Mouse (Mus musculus) hindbrain, postnatal 0 days (tissue): ENCODE results near the gene Tram2. TPM values are rescaled to one million over a fixed set of nuclear protein-coding genes. Genes with fewer than 3 reads are reported as not detected.
A peak's percentile ranks its signal among the peaks of the same experiment; 100 is the strongest.

Source experiments
- ATAC-seq: fragments of 200-750 bp; cut with Nextera tagmentation; 2 replicates; pipeline ENCODE4 v1.8.0; 2017; ENCODE audit warnings: mild to moderate bottlenecking, moderate TSS enrichment, moderate library complexity
- DNase-seq: peaks from one replicate; pipeline ENCODE4 v3.0.0-alpha.2; 2015; ENCODE audit warnings: low spot score
- H3K27ac ChIP-seq: fragments of 300-500 bp; sonication (generic); 2 replicates; pipeline ENCODE4 v1.5.1; 2014; ENCODE audit warnings: mild to moderate bottlenecking
- H3K27me3 ChIP-seq: fragments of 300-500 bp; sonication (generic); 2 replicates; pipeline ENCODE4 v1.6.1; 2014; ENCODE audit warnings: low read length, mixed read lengths; ENCODE audit not compliant: insufficient read depth
- H3K36me3 ChIP-seq: fragments of 300-500 bp; sonication (generic); 2 replicates; pipeline ENCODE4 v1.6.1; 2014; ENCODE audit warnings: low read length, mixed read lengths; ENCODE audit not compliant: insufficient read depth
- H3K4me1 ChIP-seq: fragments of 300-500 bp; sonication (generic); 2 replicates; pipeline ENCODE4 v1.6.1; 2014; ENCODE audit warnings: antibody characterized with exemption, low read length, mixed read lengths; ENCODE audit not compliant: insufficient read depth
- H3K4me2 ChIP-seq: fragments of 300-500 bp; sonication (generic); 2 replicates; pipeline ENCODE4 v1.6.1; 2014; ENCODE audit warnings: low read depth, mild to moderate bottlenecking, low read length, moderate library complexity, mixed read lengths
- H3K4me3 ChIP-seq: fragments of 300-500 bp; sonication (generic); 2 replicates; pipeline ENCODE4 v1.5.1; 2014; ENCODE audit warnings: low read length
- H3K9ac ChIP-seq: fragments of 300-500 bp; sonication (generic); replicated peaks from 2 replicates; pipeline ENCODE4 v1.6.1; 2014; ENCODE audit warnings: mild to moderate bottlenecking, low read length, moderate library complexity, mixed read lengths
- H3K9me3 ChIP-seq: fragments of 300-500 bp; sonication (generic); 2 replicates; pipeline ENCODE4 v1.6.1; 2016; ENCODE audit warnings: low read length, mixed read lengths
- CTCF ChIP-seq: IDR thresholded peaks from 2 replicates; pipeline ENCODE4 v1.5.1; 2016; ENCODE audit warnings: antibody characterized with exemption, control low read depth, low read depth
- WGBS: fragments of 180-500 bp; shearing (Covaris S2); extraction: QIAGEN DNeasy Blood & Tissue Kit; methylation state at CpG from one replicate; pipeline ENCODE4 v1.1.7; 2014; 5-methylcytosine and 5-hydroxymethylcytosine counted together
- polyA plus RNA-seq: library from polyadenylated mRNA; unstranded; fragments of >200 nt; fragmentation: Nextera tagmentation; extraction: Ambion mirVana; gene quantifications from 2 replicates; pipeline ENCODE4 v1.2.1, GENCODE M21; 2015
- total RNA-seq: library from RNA; depleted of rRNA; stranded (reverse); fragments of >200 nt; gene quantifications from 2 replicates; pipeline ENCODE4 v1.2.3, GENCODE M21; 2014

The Tram2 gene
- total and polyA plus RNA-seq, 2 experiments from 2014 or later: 1.5 to 1.7 TPM

GRCm38 (mm10) chr1:21048402-21048801, 30.6 kb downstream of the Tram2 start:
- Histone ChIP-seq H3K4me2 (no peak overlapping the region), H3K9me3 (no peaks in the 10 kb centered on the region), H3K9ac (no peak overlapping the region), H3K4me3 (no peak overlapping the region), H3K4me1 (no peaks in the 10 kb centered on the region), H3K27me3 (no peaks in the 10 kb centered on the region), H3K36me3 (no peaks in the 10 kb centered on the region), H3K27ac (no peak overlapping the region)
- TF ChIP-seq CTCF: no peak
- ATAC-seq (no peak), DNase-seq (no peak)
- WGBS: 75% methylated on average over 8 of the region's 8 CpGs

GRCm38 (mm10) chr1:21042461-21042860, 36.6 kb downstream of the Tram2 start:
- WGBS: 87% methylated on average over 7 of the region's 7 CpGs
- Histone ChIP-seq H3K4me1 (no peaks in the 10 kb centered on the region), H3K9me3 (no peaks in the 10 kb centered on the region), H3K27me3 (no peaks in the 10 kb centered on the region), H3K4me3 (no peak overlapping the region), H3K9ac (no peak overlapping the region), H3K36me3 (no peaks in the 10 kb centered on the region), H3K27ac (no peak overlapping the region), H3K4me2 (no peak overlapping the region)
- no peak for TF ChIP-seq CTCF
- ATAC-seq (no peak), DNase-seq (no peak)

- H3K9ac ChIP-seq: no peak overlapping the region
- no peaks in the 10 kb centered on the region for H3K9me3 ChIP-seq
- no peaks in the 10 kb centered on the region for H3K4me1 ChIP-seq
- H3K36me3 ChIP-seq: no peaks in the 10 kb centered on the region
- H3K4me2 ChIP-seq: no peak overlapping the region
- no peak for TF ChIP-seq CTCF
- ATAC-seq (no peak), DNase-seq (no peak)
- 85% methylated on average over 7 of the region's 7 CpGs for WGBS
- no peaks in the 10 kb centered on the region for H3K27me3 ChIP-seq
- no peak overlapping the region for H3K4me3 ChIP-seq
- no peak overlapping the region for H3K27ac ChIP-seq
Observed at GRCm38 (mm10) chr1:21040610-21041326, 38.3 kb downstream of the Tram2 start.

GRCm38 (mm10) chr1:21040173-21040572, 38.9 kb downstream of the Tram2 start:
- Histone ChIP-seq H3K27ac (no peak overlapping the region), H3K4me2 (no peak overlapping the region), H3K4me1 (no peaks in the 10 kb centered on the region), H3K36me3 (no peaks in the 10 kb centered on the region), H3K9me3 (no peaks in the 10 kb centered on the region), H3K9ac (no peak overlapping the region), H3K27me3 (no peaks in the 10 kb centered on the region), H3K4me3 (no peak overlapping the region)
- DNase-seq: no peak
- ATAC-seq: no peak
- TF ChIP-seq CTCF: no peak
- 90% methylated on average over 7 of the region's 7 CpGs for WGBS

GRCm38 (mm10) chr1:21039564-21039963, 39.5 kb downstream of the Tram2 start:
- no peak overlapping the region for H3K4me3 ChIP-seq

GRCm38 (mm10) chr1:21037881-21038601, 41.0 kb downstream of the Tram2 start:
- 85% methylated on average over 6 of the region's 6 CpGs for WGBS
- Histone ChIP-seq H3K36me3 (no peaks in the 10 kb centered on the region), H3K27ac (no peak overlapping the region), H3K9ac (no peak overlapping the region), H3K4me3 (no peak overlapping the region), H3K4me1 (no peaks in the 10 kb centered on the region), H3K9me3 (no peaks in the 10 kb centered on the region), H3K27me3 (no peaks in the 10 kb centered on the region), H3K4me2 (no peak overlapping the region)
- ATAC-seq (no peak), DNase-seq (no peak)
- TF ChIP-seq CTCF: no peak

More at GRCm38 (mm10) chr1:21039564-21039963, 39.5 kb downstream of the Tram2 start:
- TF ChIP-seq CTCF: no peak
- Histone ChIP-seq H3K27ac (no peak overlapping the region), H3K36me3 (no peaks in the 10 kb centered on the region), H3K27me3 (no peaks in the 10 kb centered on the region), H3K9ac (no peak overlapping the region), H3K4me1 (no peaks in the 10 kb centered on the region), H3K4me2 (no peak overlapping the region), H3K9me3 (no peaks in the 10 kb centered on the region)
- WGBS: 68% methylated on average over 3 of the region's 3 CpGs
- peak; percentile 48; the same call in 1 of the 2 replicates for ATAC-seq
- no peak for DNase-seq

- no peak overlapping the region for H3K9ac ChIP-seq
- H3K27me3 ChIP-seq: no peaks in the 10 kb centered on the region
- no peak overlapping the region for H3K4me2 ChIP-seq
- H3K27ac ChIP-seq: no peak overlapping the region
- H3K4me3 ChIP-seq: no peak overlapping the region
- WGBS: 78% methylated on average over 6 of the region's 6 CpGs
- no peak for DNase-seq
- H3K36me3 ChIP-seq: no peaks in the 10 kb centered on the region
- no peak for ATAC-seq
- no peaks in the 10 kb centered on the region for H3K9me3 ChIP-seq
- H3K4me1 ChIP-seq: no peaks in the 10 kb centered on the region
- no peak for TF ChIP-seq CTCF
Observed at GRCm38 (mm10) chr1:21035878-21036277, 43.2 kb downstream of the Tram2 start.
